Mouse (Mus musculus): ENCODE measurements around the gene Tnks1bp1.

The Tnks1bp1 gene

DNA sequence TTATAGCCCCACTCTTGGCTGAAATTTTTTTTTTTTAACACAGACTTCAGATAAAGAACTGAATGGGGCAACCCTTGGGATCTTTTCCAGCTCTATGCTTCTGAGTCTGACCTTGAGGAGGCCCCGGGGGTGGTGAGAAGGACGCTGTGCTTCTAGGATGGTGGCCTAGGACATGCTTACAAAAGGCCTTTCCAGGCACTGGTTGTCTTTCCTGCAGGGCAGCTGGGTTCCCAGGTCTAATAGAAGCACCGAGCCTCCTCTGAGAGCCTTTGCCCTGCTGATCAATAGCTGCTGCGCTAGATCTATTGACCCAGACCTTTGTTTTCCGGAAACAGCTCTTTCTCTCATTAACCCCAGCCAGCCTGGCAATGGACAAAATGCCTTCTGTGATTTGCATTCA lies 48.1 kb downstream of the Tnks1bp1 start:
- no peak for DNase-seq

DNA sequence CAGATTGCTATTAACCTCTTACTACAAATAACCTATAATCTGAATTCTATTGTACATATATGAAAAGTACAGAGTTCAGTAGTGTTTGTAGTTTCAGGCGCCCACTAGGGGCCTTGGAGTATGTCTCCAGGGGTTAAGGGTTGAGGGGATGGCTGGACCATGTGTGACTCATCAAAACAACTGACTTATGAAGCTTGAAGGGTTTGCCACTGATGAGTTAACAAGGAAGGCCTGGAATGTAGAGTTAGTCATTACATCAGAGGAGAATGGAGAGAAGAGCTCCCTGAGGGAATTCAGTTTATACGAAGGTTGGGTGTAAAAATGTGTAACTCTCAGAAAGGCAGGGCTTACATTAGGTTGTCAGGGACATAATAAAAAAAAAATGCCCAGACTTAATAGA lies 50.2 kb downstream of the Tnks1bp1 start:
- DNase-seq = no peak

DNA sequence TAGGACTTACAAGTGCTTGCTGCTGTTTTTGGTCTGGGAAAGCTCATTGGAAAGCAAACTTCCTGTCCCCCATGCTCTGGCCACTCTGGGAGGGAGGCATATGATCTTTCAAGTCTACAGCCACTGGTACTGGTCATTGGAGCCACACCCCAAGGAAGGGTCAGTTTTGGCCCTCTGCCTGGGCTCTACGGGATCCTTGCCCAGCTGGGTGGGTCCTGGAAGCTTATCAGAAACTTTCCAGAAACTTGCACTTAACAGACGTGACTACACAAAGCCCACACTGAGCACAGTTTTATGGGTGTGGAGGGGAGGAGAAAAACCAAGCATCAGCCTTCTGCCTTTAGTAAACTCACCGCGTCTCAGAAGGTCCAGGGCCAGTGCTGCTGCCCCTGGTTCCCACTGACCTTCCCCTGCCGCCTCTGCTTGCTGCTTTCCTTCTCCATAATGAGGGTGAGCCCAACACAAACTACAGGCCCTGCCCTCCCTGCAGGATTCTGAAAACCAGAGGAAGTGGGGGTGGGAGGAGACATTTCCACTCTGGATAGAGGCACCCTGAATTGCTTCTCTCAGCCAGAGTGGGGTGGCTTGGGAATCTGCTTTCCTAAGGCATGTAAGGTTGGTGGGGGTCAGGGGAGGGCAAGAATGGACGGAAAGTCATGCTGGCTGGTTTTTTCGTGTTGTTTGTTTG lies 51.1 kb downstream of the Tnks1bp1 start:
- no peak for DNase-seq

GRCm38 (mm10) chr2:85103201-85103600 lies 55.4 kb downstream of the Tnks1bp1 start:
- no peak for DNase-seq

- no peak for DNase-seq
Measured at GRCm38 (mm10) chr2:85105426-85106013, 57.7 kb downstream of the Tnks1bp1 start.

DNA sequence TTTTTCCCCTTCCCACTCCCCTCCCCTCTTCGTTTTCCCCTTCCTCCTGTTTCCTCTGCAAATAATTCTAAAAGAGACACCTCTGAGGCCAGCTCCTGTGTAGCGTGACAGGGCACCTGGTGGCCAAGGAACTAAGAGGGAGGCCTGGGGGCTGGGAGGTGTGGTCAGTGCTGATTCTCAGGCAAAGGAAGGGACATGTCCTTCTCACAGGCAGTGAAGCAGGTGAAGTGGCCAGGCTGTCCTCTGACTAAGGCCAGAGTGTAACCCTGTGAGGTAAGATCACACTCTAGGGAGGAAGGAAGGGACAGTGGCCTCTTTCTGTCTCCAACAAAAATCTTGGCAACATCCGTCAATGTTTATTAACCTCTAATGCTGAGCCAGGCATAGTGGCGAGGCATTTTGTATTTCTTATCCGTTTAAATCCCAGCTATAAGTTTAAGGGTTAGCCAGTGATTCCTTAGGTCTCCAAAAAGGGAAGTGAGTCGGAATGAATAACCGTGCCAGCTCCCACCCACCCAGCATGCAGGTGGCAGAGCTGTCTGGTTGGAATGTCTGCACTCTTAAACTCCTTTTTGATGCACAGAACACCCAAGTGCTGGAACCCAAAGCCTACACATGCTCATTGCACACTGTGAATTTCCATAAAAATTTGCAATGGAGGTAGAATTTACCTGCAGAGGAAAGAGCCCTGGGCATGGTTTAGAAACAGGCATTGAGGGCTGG lies 58.4 kb downstream of the Tnks1bp1 start:
- DNase-seq = no peak

DNA sequence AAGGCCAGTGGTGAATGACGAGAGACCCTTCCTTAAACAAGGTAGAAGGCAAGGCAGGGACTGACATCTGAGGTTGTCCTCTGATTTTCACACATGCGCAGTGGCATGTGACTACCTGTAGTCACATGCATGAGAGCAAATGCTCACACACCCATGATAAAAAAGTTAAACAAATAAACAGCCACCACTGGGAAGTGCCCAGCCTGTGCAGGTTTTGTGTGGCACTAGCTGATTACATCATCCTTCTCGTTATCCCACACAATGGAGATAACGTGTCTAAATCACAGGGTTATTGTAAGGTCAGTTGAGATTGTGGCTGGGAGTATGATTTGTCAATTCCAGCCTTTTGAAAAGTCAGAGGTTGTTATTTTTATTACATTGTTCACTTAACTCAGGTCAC lies 59.1 kb downstream of the Tnks1bp1 start:
- DNase-seq = no peak

DNA sequence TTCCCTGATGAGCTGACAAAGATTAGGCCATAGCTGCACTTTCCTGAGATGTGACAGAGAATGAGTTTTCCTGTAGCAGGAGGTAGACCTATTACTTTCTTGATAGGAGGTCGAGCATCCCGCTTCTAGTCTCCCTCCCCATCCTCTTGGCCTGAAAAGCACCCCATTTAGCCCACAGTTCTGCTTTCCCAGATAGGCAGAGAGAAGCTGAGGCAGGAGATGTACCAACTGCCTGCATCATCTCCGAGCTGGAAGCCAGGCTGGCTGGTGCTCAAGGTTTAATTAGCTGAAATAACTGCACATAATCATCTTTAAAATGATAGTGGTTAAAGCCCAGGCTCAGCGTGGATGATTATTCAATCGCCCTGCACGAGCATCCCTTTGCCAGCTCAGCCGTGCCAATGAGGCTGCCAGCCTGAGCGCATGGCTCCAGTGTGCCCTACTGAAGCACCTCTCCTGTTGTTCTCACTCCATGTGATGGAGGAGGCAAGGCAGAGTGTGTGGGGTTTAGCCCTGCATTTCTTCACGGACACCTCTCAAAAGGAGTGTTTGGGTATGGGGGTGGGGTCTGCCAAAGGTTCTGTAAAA lies 62.6 kb downstream of the Tnks1bp1 start:
- no peak for DNase-seq

Measured in right cerebral cortex, postnatal 4 days (tissue).